Mouse (Mus musculus) heart, postnatal 36 days (tissue): Measurements from ENCODE around the gene Gm12184. TPM values are rescaled to one million over a fixed set of nuclear protein-coding genes. Genes with fewer than 3 reads are reported as not detected.
"Not testable (repeated sequence)": the region's sequence is repeated elsewhere in the genome, so short reads cannot be mapped to it uniquely, and the experiment has no call there.

Experiments used
- DNase-seq, 2 experiments: peaks; one replicate each; pipeline ENCODE4 v3.0.0; 2021 to 2022
- intact Hi-C: fragments of 180-260 bp; cut with DNase I; formaldehyde crosslinking; loops from one replicate; pipeline ENCODE4 v1.15.1; 2025
- total RNA-seq, 2 experiments: library from RNA; stranded (reverse); gene quantifications; 2 replicates each; pipeline ENCODE4 v1.2.3; 2021

Gm12184 gene
- total RNA-seq, 2 experiments from 2014 or later = 3.5 to 3.9 TPM

GRCm38 (mm10) chr11:48851270-48851995 is 25.0 kb upstream of the Gm12184 start:
- intact Hi-C loops = no loop called here
- DNase-seq = no peak

DNA sequence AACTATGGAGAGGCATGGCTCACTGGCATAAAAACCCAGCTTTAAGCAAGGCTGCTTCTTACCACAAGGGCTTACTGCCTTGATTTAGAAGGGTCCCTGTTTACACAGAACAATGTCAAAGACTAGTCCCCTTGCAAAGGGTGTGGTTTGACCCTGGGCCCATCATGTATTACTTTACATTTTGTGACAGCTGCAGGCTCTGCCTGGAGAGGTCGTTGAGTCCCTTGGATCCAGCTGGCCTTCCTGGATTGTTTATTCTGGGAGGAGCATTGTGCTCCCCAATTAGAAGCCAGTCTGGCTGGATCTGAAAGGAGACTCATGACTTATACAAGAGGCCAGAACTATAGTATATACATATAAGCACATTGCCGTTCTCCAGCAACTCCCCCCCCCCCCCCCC is 23.8 kb upstream of the Gm12184 start:
- no peak for DNase-seq
- intact Hi-C loops = no loop called here

DNA sequence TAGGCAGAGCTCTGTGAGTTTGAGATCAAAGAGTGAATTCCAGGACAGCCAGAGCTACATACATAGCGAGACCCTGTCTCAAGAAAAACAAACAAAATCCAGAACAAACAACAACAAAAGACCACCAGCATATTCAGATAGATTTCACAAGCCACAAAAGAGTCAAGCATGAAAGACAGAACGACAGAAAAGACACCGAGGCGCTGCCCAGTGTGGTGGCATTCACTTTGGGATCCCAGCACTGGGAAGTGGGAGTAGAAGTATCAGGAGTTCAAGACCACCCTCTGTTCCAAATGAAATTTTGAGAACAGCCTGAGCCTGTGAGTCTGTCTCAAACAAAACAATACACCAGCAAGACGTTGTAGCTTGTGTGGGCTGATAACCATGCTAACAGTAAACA is 20.4 kb upstream of the Gm12184 start:
- intact Hi-C loops = no loop called here
- DNase-seq = no peak

- intact Hi-C loops, DNase-seq: not testable (repeated sequence)
Observed at GRCm38 (mm10) chr11:48846362-48846761, 19.9 kb upstream of the Gm12184 start.

GRCm38 (mm10) chr11:48845244-48845815 is 18.9 kb upstream of the Gm12184 start:
- no peak for DNase-seq
- intact Hi-C loops = no loop called here

DNA sequence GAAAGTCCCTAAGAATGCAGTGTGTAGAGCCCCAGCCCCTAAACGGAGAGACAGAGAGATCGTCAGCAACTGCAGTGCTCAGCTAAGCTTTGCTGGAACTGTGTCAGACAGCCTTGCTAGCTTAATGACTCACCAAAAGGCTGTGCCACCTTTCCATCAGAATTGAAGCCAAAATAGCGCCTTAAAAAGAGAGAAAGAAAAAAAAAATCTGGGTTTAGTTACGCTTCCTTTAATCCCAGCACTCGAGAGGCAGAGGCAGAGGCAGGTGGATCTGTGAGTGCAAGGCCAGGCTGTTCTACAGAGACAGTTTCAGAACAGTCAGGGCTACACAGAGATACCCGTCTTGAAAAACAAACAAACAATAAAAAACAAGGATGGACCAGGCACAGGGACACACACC is 17.9 kb upstream of the Gm12184 start:
- DNase-seq = no peak
- intact Hi-C loops = no loop called here

DNA sequence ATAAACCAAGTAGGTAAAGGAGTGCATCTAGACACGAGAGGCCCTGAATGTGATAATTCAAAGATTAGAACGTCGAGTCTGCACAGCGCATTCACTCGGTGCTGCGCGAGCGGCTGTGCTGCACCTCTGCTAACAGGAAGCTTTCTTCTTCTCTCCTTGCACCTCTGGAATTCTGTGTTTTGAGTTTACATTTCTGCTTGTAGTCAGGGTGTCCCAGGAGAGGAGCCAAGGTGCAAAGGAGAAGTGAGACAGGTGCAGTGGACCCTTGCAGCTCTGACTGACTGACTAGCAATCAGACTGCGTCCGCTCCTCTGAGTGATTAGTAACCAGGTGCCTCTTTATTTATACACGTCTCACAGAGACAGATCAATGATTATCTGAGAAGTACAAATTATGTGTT is 16.7 kb upstream of the Gm12184 start:
- DNase-seq = no peak
- intact Hi-C loops = no loop called here

- DNase-seq = no peak
- intact Hi-C loops = no loop called here
Observed at GRCm38 (mm10) chr11:48842378-48842792, 15.9 kb upstream of the Gm12184 start.

- intact Hi-C loops = no loop called here
- DNase-seq = no peak
Observed at GRCm38 (mm10) chr11:48841213-48841612, 14.8 kb upstream of the Gm12184 start.

GRCm38 (mm10) chr11:48840805-48841204 is 14.3 kb upstream of the Gm12184 start:
- intact Hi-C loops = no loop called here
- DNase-seq = no peak

DNA sequence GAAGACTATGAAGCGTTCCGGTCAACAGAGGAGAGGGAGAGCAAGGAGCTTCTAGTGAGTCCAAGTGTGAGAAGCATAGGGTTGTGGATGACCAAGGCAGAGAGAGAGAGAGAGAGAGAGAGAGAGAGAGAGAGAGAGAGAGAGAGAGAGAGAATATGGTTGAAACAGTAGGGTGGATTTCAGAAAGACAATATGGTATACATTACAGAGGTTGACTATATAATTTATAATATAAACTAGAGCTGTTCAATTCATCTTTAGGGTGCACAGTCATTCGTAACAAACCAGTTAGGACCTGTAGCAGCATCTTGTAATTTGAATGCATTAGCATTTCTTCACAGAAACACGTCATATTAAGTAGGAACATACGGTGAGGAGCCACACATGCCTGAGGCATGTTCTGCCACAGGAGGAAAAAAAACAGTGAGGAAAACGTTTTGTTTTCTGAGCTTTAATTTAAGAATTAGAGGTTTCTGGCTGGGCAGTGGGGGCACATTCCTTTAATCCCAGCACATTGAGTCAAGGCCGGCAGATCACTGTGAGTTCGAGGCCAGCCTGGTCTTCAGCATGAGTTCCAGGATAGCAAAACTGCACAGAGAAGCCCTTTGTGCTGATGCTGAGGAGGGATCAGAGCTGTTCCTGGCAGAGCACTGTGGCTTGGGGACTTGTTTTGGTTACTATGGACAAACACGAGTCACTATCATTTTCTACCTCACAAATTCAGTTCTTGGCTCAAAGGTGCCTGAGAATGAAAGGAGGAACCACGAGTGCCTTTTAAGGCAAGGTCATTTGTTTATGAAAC is 12.6 kb upstream of the Gm12184 start:
- intact Hi-C loops = no loop called here
- DNase-seq = no peak

DNA sequence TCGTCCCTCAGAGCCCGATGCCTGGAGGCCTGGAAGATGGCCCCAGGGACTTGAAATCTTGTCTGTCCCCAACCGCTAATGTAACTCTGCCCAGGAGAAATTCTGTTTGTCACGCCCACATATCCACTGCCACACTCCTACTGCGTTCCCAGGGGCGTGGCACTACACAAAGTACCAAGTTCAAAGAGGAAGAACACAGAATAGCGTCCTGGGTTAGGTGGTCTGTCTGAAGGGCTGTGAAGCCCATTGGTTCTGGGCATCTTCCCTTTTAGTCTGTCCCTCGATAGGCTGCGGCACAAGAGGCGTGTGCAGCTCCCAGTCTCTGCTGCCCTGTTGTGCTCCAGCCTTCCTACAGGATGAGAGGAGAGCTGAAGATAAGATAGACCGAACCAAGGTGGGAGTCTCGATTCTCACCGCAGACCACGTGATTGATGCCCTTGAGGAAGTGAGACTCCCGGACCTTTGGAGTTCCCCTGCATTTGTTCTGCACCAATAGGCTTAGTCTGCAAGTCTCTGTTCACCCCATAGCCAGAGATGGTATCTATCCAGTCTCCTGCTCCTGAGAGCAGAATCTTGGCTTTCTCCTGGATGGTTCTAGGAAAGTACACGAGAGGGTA is 11.8 kb upstream of the Gm12184 start:
- no peak for DNase-seq
- intact Hi-C loops = no loop called here

GRCm38 (mm10) chr11:48837310-48838180 is 11.1 kb upstream of the Gm12184 start:
- peak; percentile 72 to 76 for DNase-seq
- intact Hi-C loops = no loop called here

DNA sequence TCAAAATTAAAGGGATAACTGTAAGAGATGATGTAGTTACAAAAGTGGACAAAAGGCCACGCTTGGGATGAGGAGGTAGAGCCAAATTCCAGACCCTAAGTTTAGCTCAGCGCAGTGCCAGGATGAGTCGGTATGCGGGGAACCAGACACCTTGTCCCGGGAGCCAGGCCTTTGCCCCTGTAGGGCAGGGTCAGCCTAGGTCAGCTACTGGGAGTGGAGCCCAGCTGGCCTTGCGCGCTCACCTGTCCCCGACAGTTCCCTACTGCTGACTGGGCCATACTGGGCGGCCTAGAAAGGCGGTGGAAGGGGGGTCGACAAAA is 10.5 kb upstream of the Gm12184 start:
- intact Hi-C loops = no loop called here
- DNase-seq = no peak

GRCm38 (mm10) chr11:48835923-48836322 is 9.5 kb upstream of the Gm12184 start:
- intact Hi-C loops = loop anchor here (2.0 kb wide), 1 partner anchor 17 kb away; no protein-coding TSS in a partner anchor

GRCm38 (mm10) chr11:48833731-48834639 is 7.5 kb upstream of the Gm12184 start:
- DNase-seq = peak; percentile 94 to 96
- intact Hi-C loops = loop anchor here (1.0 to 2.0 kb wide), 3 partner anchors 11 to 19 kb away; no protein-coding TSS in a partner anchor

More at GRCm38 (mm10) chr11:48835923-48836322, 9.5 kb upstream of the Gm12184 start:
- DNase-seq = no peak

GRCm38 (mm10) chr11:48833078-48833730 is 6.7 kb upstream of the Gm12184 start:
- DNase-seq = no peak
- intact Hi-C loops = no loop called here

DNA sequence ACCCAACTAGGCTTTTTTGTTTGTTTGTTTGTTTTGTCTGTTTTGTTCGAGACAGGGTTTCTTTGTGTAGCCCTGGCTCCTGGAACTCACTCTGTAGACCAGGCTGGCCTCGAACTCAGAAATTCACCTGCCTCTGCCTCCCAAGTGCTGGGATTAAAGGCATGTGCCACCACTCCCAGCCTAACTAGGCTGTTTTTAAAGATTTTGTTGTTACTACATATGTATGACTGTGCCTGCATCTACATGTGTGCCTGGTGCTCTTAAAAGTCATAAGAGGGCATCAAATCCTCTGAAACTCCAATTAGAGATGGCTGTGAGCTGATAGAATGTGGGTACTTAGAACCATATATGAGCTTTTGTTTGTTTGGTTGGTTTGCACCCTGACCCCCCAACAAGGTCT is 4.8 kb upstream of the Gm12184 start:
- no peak for DNase-seq
- intact Hi-C loops = no loop called here

GRCm38 (mm10) chr11:48830279-48830678 is 3.8 kb upstream of the Gm12184 start:
- intact Hi-C loops = no loop called here

More at GRCm38 (mm10) chr11:48830279-48830678, 3.8 kb upstream of the Gm12184 start:
- no peak for DNase-seq
